Mouse (Mus musculus) testis, postnatal 10 days (tissue): ENCODE measurements around the gene Ifi204.
A peak's percentile ranks its signal among the peaks of the same experiment; 100 is the strongest.
"Not testable (repeated sequence)": the region's sequence is repeated elsewhere in the genome, so short reads cannot be mapped to it uniquely, and the experiment has no call there.

Source experiments
- DNase-seq: peaks from one replicate; pipeline ENCODE4 v3.0.0; 2021; ENCODE audit warnings: low spot score

The Ifi204 gene

DNA sequence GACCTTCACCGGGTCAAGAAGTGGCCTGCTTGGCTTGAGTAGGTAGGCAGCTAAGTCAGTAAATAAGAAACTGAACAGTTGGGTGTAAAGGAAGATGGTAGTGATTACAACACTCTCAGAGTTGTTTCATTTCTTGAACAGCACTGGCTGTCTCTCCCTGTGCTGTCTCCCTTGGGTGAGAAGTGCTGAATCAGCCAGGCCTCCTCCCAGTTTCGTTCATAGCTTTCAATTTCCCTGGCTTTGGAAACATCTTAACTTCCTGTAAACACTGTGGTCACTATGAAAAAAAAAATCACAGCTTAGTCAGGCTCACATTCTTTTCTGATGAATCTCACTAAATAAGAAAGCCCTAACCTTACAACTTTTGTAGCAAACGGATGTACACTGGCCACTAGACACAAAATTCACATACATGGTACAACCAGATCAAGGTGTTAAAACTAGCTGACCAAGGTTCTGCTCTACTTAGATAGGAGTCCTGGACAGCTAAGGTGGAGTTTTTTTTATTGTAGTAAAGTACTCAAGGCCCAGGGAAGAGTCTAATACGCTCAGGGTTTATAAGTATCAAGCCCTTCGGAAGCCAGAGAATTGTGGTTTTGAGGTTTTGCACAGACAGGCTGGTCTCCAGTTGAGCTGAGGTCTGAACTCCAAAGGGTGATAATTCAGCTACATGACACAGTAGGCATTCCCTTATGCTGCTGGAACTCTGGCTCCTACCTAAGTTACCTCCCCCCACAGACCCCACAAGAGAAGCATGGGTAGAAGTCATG, at the start of gene Ifi204:
Ifi204 (minus strand) TSS at position 96 of the 770 bp plus-strand sequence.
- not testable (repeated sequence) for DNase-seq

DNA sequence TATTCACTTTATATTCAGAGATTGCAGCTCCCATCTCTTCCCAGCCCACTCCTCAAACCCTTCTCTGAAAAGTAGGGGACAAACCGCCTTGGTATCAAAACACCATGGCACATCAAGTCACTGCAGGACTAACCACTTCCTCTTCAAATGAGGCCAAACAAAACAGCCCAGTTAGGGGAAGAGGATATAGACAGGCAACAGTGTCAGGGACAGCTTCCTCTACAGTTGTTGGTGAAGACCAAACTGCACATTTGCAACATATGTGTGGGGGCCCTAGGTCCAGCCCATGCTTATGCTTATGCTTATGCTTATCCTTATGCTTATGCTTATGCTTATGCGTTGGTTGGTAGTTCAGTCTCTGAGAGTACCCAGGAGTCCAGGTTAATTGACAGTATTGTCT, 42.6 kb upstream of the Ifi204 start:
- not testable (repeated sequence) for DNase-seq

DNA sequence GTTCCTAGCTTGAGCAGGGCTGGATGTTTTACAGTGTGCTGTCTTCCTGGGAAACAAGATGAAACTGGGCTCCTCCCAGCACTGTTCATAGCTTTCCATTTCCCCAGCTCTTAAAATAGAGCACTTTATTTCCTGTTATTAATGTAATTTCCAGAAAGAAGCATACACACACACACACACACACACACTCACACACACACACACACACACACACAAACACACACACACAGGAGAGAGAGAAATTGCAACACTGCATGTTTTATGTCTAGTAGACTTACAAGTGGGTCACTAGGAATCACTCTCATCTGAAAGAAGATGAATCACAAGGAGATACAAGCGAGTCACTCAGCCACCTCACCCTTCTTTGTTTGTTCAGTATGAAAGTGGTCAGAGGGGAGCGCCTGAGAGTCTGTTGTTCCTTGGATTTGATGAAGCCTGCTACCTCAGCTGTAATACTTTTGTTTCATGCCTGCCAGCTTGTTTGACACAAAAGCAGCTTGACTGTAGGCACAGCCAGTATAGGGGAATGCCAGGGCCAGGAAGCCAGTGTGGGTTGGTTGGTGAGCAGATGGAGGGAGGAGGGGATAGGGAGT, 36.0 kb upstream of the Ifi204 start:
- DNase-seq, result not testable (repeated sequence)

DNA sequence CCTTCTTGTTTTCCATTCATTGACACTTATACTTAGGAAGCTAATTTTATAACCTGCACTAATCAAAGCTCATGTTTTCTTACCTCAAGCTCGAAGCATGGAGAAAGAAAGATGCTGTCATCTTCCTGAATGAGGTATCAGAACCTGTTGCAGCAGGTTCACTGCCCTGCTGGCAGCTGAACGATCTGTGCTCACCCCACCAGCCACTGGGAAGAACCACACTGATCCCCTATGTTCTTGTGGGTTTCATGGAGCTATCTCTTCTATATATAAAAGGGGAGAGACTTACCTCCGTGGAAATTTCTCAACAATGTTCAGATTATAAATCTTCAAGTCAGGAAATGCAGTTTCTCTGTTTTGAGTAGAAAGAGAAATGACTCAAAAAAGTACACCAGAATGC, 35.5 kb upstream of the Ifi204 start:
- not testable (repeated sequence) for DNase-seq

DNA sequence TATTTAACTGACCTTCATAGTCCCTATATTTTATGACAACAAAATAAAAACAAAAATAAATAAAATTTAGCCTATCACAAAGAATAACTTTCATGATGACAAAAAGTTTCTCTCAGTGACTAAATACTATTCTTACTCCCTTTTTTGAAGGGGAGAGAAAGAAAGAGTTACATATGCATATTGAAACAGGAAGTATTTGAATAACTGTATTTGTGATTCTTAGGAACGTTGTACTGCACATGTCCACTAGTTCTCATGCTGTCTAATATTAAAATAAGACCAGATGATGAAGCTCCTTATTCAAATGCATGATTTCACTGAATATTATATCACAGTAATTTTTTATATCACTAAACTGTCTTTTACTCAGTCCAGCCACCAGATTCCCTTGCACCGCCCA, 35.0 kb upstream of the Ifi204 start:
- not testable (repeated sequence) for DNase-seq

DNA sequence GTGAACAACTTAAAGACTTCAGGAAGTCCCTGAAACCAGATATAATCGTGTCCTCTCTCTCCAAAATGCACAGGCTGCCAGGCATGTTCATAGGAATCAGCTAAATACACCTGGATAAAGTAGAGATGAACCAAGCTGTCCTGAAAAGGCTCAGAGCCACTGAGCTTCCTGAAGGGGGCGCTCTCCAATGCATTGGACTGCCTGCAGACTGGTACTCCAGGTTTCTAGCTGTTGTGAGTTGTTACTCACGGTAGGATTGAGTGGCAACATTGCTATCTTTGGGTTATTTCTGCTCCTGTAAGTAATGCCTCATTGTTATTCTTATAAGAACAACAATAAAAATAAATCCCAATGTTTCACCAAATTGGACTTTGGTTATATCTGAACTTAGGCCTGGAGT, 6.7 kb upstream of the Ifi204 start:
- DNase-seq, result not testable (repeated sequence)

DNA sequence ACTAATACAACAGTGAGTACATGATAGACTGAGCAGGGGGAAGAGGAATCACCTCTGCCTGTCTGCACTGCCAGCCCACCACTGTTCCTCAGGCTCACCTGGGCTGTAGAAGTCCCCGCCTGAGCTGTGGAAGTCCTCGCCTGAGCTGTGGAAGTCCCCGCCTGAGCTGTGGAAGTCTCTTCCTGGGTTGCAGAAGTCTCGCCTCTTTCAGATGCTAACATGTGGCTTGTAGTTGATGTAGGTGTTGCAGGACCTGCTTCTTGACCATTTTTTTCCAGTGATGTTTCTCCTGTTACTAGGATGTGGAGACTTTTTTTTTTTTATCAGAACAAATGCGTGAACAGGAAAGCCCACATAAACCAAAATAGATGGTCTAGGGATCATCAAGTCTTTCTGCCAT, 6.7 kb downstream of the Ifi204 start:
- not testable (repeated sequence) for DNase-seq

DNA sequence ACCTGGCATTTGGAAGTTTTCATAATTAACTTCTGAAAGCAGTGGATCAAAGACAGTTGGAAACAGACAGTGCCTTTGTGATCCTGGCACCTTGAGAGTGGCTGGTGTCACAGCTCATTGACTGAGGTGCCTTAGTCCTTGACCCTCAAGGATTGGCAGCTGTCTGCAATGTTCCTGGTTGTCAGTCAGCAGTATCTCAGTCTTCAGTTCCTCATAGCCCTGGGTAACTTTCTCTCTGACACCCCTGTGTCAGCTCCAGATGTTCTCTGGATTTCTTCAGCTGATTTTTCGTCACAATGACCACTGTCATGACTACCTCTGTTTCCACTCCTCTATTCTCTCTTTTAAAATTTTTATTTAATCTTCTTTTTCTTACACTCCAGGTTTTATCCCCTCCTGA, 24.5 kb downstream of the Ifi204 start:
- DNase-seq, result no peak

DNA sequence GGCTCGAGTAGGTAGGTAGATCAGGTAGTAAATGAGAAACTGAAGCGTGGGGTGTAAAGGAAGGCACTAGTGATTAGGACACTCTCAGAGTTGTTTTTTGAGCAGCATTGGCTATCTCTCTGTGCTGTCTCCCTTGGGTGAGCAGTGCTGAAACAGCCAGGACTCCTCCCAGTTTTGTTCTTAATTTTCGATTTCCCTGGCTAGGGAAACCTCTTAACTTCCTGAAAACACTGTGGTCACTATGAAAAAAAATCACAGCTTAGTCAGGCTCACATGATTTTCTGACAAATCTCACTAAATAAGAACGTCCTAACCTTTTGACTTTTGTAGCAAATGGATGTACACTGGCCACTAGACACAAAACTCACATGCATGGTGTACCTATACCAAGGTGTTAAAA, 25.1 kb downstream of the Ifi204 start, which contains the start of gene Ifi207:
Ifi207 (minus strand) TSS at position 92 of the 400 bp plus-strand sequence.
- no peak for DNase-seq

DNA sequence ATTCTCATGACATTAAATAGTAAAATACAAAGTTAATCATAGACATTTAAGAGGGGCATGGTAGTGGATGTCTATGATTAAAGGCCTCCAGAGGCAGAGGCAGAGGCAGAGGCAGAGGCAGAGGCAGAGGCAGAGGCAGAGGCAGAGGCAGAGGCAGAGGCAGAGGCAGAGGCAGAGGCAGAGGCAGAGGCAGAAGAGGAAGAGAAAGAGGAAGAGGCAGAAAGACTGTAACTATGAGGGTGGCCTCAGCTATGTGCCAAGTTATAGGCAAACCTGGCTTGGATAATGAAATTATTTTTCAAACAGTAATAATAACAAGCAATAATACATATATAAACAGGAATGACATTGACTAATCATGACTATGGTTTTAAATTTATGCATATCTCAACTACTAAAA, 26.2 kb downstream of the Ifi204 start:
- DNase-seq, result no peak

DNA sequence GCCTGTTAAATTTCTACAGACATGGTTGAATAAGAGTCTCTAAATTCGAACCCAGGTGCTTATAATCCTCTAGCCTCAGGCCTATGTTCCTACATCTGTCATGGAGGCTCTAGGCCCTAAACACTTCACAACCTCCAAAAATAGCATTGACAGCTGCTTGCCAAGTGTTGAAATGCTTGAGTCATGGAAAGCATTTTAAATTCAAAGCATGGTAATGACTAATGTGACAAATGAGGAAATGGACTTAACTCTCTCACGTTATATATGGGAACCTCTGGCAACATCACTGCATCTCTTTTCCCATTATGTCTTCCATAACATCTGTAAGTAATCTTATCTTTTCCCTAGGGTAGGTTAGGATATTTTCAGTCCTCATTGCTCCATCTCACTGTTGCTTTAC, 29.8 kb downstream of the Ifi204 start:
- no peak for DNase-seq

DNA sequence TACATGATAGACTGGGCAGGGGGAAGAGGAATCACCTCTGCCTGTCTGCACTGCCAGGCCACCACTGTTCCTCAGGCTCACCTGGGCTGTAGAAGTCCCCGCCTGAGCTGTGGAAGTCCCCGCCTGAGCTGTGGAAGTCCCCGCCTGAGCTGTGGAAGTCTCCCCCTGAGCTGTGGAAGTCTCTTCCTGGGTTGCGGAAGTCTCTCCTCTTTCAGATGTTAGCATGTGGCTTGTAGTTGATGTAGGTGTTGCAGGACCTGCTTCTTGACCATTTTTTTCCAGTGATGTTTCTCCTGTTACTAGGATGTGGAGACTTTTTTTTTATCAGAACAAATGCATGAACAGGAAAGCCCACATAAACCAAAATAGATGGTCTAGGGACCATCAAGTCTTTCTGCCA, 31.7 kb downstream of the Ifi204 start:
- DNase-seq, result not testable (repeated sequence)

DNA sequence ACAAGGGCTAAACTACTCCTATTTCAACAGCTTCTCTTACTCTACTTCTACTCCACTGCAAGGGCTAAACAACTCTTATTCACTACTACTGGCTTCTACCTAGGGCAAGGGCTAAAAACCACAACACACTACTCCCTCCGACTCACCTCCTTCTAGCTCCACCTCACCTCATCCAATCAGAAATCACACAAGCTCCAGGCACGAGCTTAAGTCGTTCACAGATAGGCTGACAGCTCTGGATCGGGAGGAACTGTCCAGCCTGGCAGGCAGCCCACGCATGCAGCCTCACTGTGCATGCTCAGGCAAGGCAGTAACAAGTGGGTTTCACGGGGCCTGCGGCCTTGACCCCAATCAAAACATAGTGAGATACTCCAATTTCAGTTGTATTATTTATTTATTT, 33.5 kb downstream of the Ifi204 start:
- peak; percentile 49 for DNase-seq
